Mouse (Mus musculus): Measurements from ENCODE around the gene Six5. TPM values are rescaled to one million over a fixed set of nuclear protein-coding genes. Genes with fewer than 3 reads are reported as not detected.

Six5 gene
- polyA plus RNA-seq, 1 experiment = 17.2 TPM

DNA sequence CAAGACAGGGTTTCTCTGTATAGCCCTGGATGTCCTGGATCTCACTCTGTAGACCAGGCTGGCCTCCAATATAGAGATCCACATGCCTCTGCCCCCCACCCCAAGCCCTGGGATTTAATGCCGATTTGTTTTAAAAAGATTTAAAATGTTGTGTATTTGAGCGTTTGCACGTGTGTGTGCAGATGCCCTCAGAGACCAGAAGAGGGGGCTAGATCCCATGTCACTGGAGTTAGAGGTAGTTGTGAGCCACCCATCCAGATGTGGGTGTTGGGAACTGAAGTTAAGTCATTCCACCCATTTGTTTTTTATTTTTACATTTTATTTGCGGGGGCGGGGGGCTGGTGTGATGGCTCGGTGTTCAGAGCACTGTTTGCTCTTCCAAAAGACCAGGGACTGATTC lies 19.9 kb upstream of the Six5 start:
- 92% methylated on average over 6 of the region's 6 CpGs for WGBS
- no peak for DNase-seq (ENCODE audit: low read depth, low spot score)

GRCm38 (mm10) chr7:19075231-19075630 lies 19.2 kb upstream of the Six5 start:
- WGBS = 44% methylated on average over 5 of the region's 5 CpGs

DNA sequence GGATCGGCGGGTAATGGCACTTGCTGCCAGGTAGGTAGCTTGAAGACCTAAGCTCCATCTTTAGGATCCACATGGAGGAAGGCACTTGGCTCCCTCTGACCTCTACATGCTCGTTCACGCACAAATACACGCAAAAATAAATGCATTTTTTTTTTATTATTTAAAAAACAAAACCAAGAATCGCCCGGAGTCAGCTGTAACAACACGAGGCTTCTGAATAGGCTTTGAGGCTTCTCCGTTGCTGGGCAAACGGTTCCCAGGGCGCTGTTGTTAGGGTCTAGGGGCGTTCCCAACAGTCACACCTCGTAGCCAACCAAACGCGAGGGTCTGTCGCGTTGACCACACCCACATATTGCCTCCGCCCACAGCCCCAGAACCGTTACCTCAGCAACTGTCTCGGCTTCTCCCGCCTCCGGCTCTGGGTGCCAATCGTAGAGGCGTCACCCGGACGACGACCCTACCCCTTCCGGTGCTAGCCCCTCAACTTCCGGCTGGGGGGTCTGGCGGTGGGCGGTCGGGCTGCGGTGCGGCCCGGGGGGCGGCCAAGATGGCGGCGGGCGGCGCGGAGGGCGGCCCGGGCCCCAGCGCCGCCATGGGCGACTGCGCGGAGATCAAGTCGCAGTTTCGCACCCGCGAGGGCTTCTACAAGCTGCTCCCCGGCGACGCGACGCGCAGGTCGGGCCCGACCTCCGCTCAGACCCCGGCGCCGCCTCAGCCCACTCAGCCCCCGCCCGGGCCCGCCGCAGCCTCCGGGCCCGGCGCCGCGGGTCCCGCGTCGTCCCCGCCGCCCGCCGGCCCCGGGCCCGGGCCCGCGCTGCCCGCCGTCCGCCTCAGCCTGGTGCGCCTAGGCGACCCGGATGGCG lies 18.4 kb upstream of the Six5 start, which contains the start of gene Dmwd:
Gene Dmwd, plus strand, starts transcription at position 505 of the 863 bp plus-strand sequence.
- WGBS = 1% methylated on average over 91 of the region's 91 CpGs
- DNase-seq (ENCODE audit: low read depth, low spot score) = no peak

More at GRCm38 (mm10) chr7:19075231-19075630, 19.2 kb upstream of the Six5 start:
- no peak for DNase-seq (ENCODE audit: low read depth, low spot score)

DNA sequence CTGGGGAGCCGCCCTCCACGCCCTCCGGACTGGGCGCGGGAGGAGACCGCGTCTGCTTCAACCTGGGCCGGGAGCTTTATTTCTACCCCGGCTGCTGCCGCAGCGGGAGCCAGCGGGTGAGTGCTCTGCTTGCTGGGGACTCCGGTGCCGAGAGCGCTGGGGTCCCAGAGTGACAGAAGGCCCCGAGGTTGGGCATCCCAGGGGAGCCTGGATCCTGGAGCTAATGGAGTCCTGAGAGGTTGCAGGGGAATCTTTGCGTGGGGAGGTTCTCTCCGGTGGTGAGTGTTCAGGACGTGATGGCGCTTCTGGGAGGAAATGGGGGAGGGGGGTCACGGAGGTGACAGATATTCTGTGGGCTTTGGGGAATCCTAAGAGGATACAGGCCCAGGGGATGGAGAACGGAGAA lies 17.8 kb upstream of the Six5 start:
- 5% methylated on average over 22 of the region's 22 CpGs for WGBS

DNA sequence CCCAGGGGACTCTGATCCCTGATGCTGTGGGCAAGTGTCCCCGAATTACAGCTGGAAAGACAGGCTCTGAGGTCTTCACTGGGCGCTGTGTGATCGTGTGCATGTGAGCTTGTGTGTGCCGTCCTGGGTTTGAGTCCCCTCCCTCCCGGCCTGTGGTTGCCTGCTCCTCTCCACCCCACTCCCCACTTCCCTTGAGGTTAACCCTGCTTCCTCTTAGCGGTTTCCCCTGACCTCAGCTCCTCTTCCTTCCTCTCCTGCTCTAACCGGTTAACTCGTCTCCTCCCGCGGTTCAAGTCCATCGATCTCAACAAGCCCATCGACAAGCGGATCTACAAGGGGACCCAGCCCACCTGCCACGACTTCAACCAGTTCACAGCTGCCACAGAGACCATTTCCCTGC lies 16.6 kb upstream of the Six5 start:
- 81% methylated on average over 14 of the region's 14 CpGs for WGBS
- DNase-seq (ENCODE audit: low read depth, low spot score) = no peak

More for the DNA sequence above, 17.8 kb upstream of the Six5 start:
- no peak for DNase-seq (ENCODE audit: low read depth, low spot score)

DNA sequence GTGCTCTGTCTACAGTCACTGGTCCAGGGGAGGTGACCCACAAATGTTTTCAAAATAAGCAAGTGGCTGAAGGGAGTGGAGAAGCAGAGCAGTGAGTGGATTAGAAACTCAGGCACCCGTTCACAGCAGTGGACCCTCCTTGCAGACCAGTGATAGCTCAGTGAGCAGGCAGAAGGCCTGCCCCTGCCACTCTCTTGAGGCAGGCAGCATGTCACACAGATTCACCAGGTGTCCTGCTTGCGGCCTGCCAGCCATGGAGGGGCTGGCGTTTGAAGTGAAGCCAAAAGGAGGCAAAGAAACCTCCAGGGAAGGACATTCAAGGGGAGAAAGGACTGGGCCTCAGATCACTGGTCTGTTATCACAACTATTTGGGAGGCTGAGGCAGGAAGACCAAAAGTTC lies 15.7 kb upstream of the Six5 start:
- no peak for DNase-seq (ENCODE audit: low read depth, low spot score)
- 85% methylated on average over 3 of the region's 3 CpGs for WGBS

GRCm38 (mm10) chr7:19080451-19080950 lies 13.9 kb upstream of the Six5 start:
- DNase-seq (ENCODE audit: low read depth, low spot score) = no peak
- 91% methylated on average over 19 of the region's 19 CpGs for WGBS

DNA sequence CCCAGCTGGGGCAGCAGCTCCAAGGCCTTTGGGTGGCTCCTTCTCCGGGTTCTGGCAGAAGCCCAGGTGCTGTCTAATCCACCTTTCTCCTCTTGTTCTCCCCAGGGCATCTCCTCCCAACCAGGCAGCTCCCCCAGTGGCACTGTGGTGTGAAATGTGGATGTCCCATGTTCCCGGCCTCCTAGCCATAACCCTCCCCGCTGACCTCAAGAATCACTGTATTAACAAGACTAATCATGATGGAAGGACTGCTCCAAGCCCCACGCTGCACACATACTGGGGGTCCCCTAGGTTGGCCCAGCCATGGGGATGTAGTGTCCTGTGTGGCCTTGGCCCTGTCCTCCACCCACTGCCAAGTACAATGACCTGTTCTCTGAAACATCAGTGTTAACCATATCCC lies 12.2 kb upstream of the Six5 start:
- no peak for DNase-seq (ENCODE audit: low read depth, low spot score)
- 66% methylated on average over 4 of the region's 4 CpGs for WGBS

- no peak for DNase-seq (ENCODE audit: low read depth, low spot score)
- 27% methylated on average over 6 of the region's 6 CpGs for WGBS
Observed at GRCm38 (mm10) chr7:19083096-19083495, 11.3 kb upstream of the Six5 start.

- DNase-seq (ENCODE audit: low read depth, low spot score) = no peak
- 11% methylated on average over 10 of the region's 10 CpGs for WGBS
Observed at GRCm38 (mm10) chr7:19083701-19084100, 10.7 kb upstream of the Six5 start, which contains the start of gene Dmpk. Gene Dmpk, plus strand, starts transcription at chr7:19083849.

- no peak for DNase-seq (ENCODE audit: low read depth, low spot score)
- 13% methylated on average over 6 of the region's 6 CpGs for WGBS
Observed at GRCm38 (mm10) chr7:19084277-19084771, 10.1 kb upstream of the Six5 start.

DNA sequence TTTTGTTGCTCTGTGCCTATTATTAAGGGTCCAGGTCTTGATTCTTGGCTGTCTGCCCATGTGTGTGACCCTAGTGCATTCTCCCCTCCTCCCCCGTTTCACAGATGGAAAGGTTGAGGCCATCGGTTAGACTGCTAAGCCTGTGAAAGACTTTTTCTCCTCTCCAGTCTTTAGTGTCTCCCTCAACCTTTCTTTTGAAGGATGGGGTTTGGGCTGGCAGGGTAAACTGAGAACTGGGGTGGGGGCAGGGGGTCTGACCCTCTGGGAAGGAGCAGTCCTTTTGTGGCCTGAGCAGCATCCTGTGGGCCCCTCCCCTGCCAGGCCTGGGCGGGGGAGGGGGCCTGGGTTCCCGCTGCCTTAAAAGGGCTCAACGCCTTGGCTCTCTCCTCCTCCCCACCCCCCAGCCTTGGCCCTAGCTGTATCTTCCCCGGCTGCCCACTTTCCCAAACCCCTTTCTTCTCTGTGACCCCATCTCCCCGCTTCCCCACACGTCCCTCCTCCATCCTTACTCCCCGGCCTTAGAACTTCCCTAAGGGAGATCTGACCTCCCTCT lies 9.4 kb upstream of the Six5 start:
- WGBS = 17% methylated on average over 9 of the region's 9 CpGs
- no peak for DNase-seq (ENCODE audit: low read depth, low spot score)

DNA sequence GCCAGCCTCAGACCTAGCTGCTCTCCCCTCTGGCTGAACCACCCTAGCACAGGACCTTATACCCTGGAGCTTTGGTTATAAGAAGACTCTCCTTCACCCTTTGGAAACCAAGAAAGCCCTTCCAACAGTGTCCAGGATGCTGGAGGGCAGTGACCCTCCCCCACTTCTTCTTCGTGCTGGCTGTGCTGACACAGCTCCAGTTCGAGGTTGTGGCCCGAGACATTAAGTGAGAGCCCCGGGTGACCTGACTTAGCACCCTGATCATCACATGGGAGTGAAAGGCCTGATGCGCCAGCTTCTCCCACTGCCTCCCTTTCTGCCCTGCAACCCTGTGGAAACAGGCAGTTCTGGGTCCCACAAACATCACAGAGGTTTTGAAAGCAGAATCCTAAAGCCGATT lies 8.9 kb upstream of the Six5 start:
- WGBS = 5% methylated on average over 6 of the region's 6 CpGs
- DNase-seq (ENCODE audit: low read depth, low spot score) = no peak

DNA sequence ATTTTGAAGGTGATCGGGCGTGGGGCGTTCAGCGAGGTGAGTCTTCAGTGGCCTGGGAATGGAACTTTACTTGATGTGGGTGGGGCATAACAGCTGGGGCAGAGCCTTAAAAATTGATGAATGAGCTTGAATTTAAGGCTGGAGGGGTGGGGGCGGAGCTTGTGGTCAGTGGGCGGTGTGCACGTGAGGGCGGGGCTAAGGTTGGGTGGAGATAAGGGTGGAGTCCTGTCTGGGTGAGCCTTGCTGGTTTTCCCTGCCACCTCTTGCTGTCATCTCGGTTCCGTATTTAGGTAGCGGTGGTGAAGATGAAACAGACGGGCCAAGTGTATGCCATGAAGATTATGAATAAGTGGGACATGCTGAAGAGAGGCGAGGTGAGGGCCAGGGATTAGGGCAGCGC lies 8.4 kb upstream of the Six5 start:
- 6% methylated on average over 14 of the region's 14 CpGs for WGBS
- DNase-seq (ENCODE audit: low read depth, low spot score) = no peak

DNA sequence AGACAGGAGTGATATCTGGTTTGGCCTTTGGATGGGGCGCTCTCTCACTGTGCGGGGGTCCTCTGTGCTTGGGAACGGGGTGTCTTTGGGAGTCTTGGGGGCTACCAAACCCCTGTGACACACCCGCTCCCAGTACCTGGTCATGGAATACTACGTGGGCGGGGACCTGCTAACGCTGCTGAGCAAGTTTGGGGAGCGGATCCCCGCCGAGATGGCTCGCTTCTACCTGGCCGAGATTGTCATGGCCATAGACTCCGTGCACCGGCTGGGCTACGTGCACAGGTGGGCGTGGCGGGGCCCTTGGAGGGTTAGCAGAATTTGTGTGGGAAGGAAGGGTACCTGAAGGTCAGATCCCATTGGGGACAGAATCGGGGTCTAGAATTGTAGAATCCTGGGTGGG lies 7.6 kb upstream of the Six5 start:
- DNase-seq (ENCODE audit: low read depth, low spot score) = no peak
- 78% methylated on average over 18 of the region's 18 CpGs for WGBS

- 47% methylated on average over 10 of the region's 10 CpGs for WGBS
- DNase-seq (ENCODE audit: low read depth, low spot score) = no peak
Observed at GRCm38 (mm10) chr7:19088813-19089212, 5.6 kb upstream of the Six5 start.

GRCm38 (mm10) chr7:19091913-19092312 lies 2.5 kb upstream of the Six5 start:
- no peak for DNase-seq (ENCODE audit: low read depth, low spot score)
- 88% methylated on average over 17 of the region's 17 CpGs for WGBS

DNA sequence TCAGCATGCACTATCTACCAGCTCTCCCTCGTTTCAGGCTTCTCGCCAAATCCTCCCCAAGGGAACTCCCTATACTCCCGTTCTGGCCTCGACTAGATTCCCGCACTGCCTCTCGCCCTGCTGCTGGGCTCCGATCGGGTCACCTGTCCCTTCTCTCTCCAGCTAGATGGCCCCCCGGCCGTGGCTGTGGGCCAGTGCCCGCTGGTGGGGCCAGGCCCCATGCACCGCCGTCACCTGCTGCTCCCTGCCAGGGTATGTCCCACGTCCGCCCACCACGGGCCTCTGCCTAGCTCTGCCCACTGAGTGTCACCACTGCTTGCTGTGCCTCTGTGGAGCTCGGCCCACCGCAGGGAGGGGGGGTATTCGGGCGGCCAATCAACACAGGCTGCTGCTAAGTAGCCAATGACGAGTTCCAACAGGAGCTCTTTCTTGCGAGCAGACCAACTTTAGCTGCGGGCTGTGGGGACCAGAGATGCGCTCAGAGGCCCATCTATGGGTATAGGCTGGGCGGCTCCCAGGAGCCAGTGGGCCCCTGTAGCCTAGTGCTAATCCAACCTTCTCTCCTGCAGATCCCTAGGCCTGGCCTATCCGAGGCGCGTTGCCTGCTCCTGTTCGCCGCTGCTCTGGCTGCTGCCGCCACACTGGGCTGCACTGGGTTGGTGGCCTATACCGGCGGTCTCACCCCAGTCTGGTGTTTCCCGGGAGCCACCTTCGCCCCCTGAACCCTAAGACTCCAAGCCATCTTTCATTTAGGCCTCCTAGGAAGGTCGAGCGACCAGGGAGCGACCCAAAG lies 1.8 kb upstream of the Six5 start:
- WGBS = 48% methylated on average over 38 of the region's 38 CpGs
- no peak for DNase-seq (ENCODE audit: low read depth, low spot score)

GRCm38 (mm10) chr7:19093174-19093521 lies 1.2 kb upstream of the Six5 start:
- no peak for DNase-seq (ENCODE audit: low read depth, low spot score)
- WGBS = under 1% methylated on average over 15 of the region's 15 CpGs
